Mouse (Mus musculus): Measurements from ENCODE around the gene Slc26a3.

- TF ChIP-seq POLR2A (IDR thresholded peaks at IDR 0.05; ENCODE audit: insufficient read depth, low read length) (no peak), EP300 (IDR thresholded peaks at IDR 0.05; ENCODE audit: insufficient read depth, low read depth, low read length) (no peak)
These were observed 21.6 kb upstream of the Slc26a3 start for GRCm38 (mm10) chr12:31369118-31369517.

All from ES-Bruce4 (cell line).